Mouse (Mus musculus) testis, adult 2 months (tissue): Measurements from ENCODE around the gene Myh7b.

Experiments
- CTCF ChIP-seq: fragments of 200-500 bp; IDR thresholded peaks from 2 replicates; pipeline ENCODE4 v1.5.1; 2012; ENCODE audit warnings: low read depth, mild to moderate bottlenecking, inconsistent platforms, low read length, moderate library complexity; ENCODE audit not compliant: control insufficient read depth, insufficient read depth, insufficient replicate concordance
- POLR2A ChIP-seq: fragments of 200-500 bp; IDR thresholded peaks from 2 replicates; pipeline ENCODE4 v1.6.1; 2012; ENCODE audit warnings: low read depth, mild to moderate bottlenecking, inconsistent platforms, low read length, moderate library complexity; ENCODE audit not compliant: control insufficient read depth

DNA sequence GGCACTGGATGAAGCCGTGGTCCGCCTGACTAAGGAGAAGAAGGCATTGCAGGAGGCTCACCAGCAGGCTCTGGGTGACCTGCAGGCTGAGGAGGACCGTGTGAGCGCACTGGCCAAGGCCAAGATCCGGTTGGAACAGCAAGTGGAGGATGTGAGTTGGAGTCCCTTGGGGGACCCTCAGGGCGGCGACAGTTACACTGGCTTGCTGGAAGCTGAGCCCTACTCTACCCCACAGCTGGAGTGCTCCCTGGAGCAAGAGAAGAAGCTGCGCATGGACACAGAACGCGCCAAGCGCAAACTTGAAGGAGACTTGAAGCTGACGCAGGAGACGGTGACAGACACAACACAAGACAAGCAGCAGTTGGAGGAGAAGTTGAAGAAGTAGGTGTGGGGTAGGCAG is 17.5 kb downstream of the Myh7b start:
- TF ChIP-seq POLR2A: no peak
- no peak for TF ChIP-seq CTCF
